ENCODE assay signal across 8 mouse cellular contexts in genomic region chr5:31614339-31615025, GRCm38 (mm10). TPM values are rescaled to one million over a fixed set of nuclear protein-coding genes. Genes with fewer than 3 reads are reported as not detected.
DNase-seq lines count a peak whose midpoint lies in the region; ATAC-seq lines count a peak whose summit lies in the region.

No protein-coding gene starts in this region.

- H3K9ac ChIP-seq in forebrain, embryonic 15.5 days (replicated peaks) = peak overlapping the region; percentile 84
- H3K9ac ChIP-seq in liver, embryonic 15.5 days = peak overlapping the region; percentile 63
- peak overlapping the region; percentile 80 for H3K9ac ChIP-seq in stomach, embryonic 14.5 days (replicated peaks; ENCODE audit: low read depth, low read length)

- no peaks in the 10 kb centered on the region for H3K9me3 ChIP-seq in forebrain, embryonic 15.5 days
- no peaks in the 10 kb centered on the region for H3K9me3 ChIP-seq in liver, embryonic 15.5 days (replicated peaks)
- no peaks in the 10 kb centered on the region for H3K9me3 ChIP-seq in stomach, embryonic 14.5 days (ENCODE audit: control insufficient read depth, low read depth, low read length)

- peak overlapping the region; percentile 82 for H3K27ac ChIP-seq in forebrain, embryonic 15.5 days (replicated peaks)
- H3K27ac ChIP-seq in liver, embryonic 15.5 days (replicated peaks) = peak overlapping the region; percentile 86
- H3K27ac ChIP-seq in stomach, embryonic 14.5 days (ENCODE audit: low read length) = peak overlapping the region; percentile 92; the same call in 1 of the 2 replicates

- peak overlapping the region; percentile 96 for H3K4me3 ChIP-seq in forebrain, embryonic 15.5 days
- H3K4me3 ChIP-seq in liver, embryonic 15.5 days (replicated peaks) = peak overlapping the region; percentile 71
- peak overlapping the region; percentile 74 for H3K4me3 ChIP-seq in stomach, embryonic 14.5 days (ENCODE audit: low read depth, low read length)

- peaks cover 15% of the 10 kb centered on the region for H3K4me1 ChIP-seq in forebrain, embryonic 15.5 days
- H3K4me1 ChIP-seq in liver, embryonic 15.5 days (replicated peaks) = peaks cover 19% of the 10 kb centered on the region
- H3K4me1 ChIP-seq in stomach, embryonic 14.5 days (ENCODE audit: control insufficient read depth, insufficient read depth, low read length) = peaks cover 11% of the 10 kb centered on the region; the same call in 1 of the 2 replicates

- H3K36me3 ChIP-seq in forebrain, embryonic 15.5 days = peaks cover 18% of the 10 kb centered on the region
- H3K36me3 ChIP-seq in liver, embryonic 15.5 days (replicated peaks) = peaks cover 32% of the 10 kb centered on the region
- H3K36me3 ChIP-seq in stomach, embryonic 14.5 days (ENCODE audit: control insufficient read depth, insufficient read depth, low read length) = peaks cover 26% of the 10 kb centered on the region

- peak overlapping the region; percentile 57 for H3K4me2 ChIP-seq in forebrain, embryonic 15.5 days (replicated peaks)
- peak overlapping the region; percentile 64 for H3K4me2 ChIP-seq in liver, embryonic 15.5 days
- peak overlapping the region; percentile 52 for H3K4me2 ChIP-seq in stomach, embryonic 14.5 days (replicated peaks; ENCODE audit: low read depth, low read length)

- WGBS in forebrain, embryonic 15.5 days = 52% methylated on average over 6 of the region's 6 CpGs
- 11% methylated on average over 6 of the region's 6 CpGs for WGBS in liver, embryonic 15.5 days (ENCODE audit: insufficient replicate concordance)
- WGBS in stomach, embryonic 14.5 days = 46% methylated on average over 6 of the region's 6 CpGs

- DNase-seq in 416B (ENCODE audit: low read depth) = peak; percentile 78
- DNase-seq in CD4-positive, CD25-positive, alpha-beta regulatory T cell, adult 2 months (ENCODE audit: low read depth, low spot score) = peak; percentile 70
- DNase-seq in right cerebral cortex, postnatal 25 days = no peak
- no peak for DNase-seq in kidney, postnatal 25 days
- no peak for DNase-seq in Muller cell, postnatal 12 days (ENCODE audit: inconsistent ontology term)

- no peaks in the 10 kb centered on the region for H3K27me3 ChIP-seq in forebrain, embryonic 15.5 days
- H3K27me3 ChIP-seq in liver, embryonic 15.5 days = no peaks in the 10 kb centered on the region
- no peaks in the 10 kb centered on the region for H3K27me3 ChIP-seq in stomach, embryonic 14.5 days (ENCODE audit: control insufficient read depth, insufficient read depth, low read length)

- ATAC-seq in forebrain, embryonic 15.5 days (replicated peaks) = no peak
- ATAC-seq in liver, embryonic 15.5 days (ENCODE audit: insufficient read depth) = no peak
- no peak for ATAC-seq in stomach, embryonic 14.5 days (ENCODE audit: insufficient number of reproducible peaks, insufficient read depth, low FRiP score, low read depth)

RNA-seq across cellular contexts. Expression of gene Mrpl33, which starts 17.7 kb away (rescaled TPM):
- 204 and 220 TPM in 2 replicates for polyA plus RNA-seq in forebrain, embryonic 15.5 days (2015; fragmentation: Nextera tagmentation; extraction: Ambion mirVana)
- 131 and 158 TPM in 2 replicates for polyA plus RNA-seq in liver, embryonic 15.5 days (2015; fragmentation: Nextera tagmentation; extraction: Ambion mirVana)
- polyA plus RNA-seq in stomach, embryonic 14.5 days (2014; fragmentation: Nextera tagmentation; extraction: Ambion mirVana) = 301 and 326 TPM in 2 replicates

Comparison
In these comparisons a context has a peak if more than half of its experiments do, and no peak if none do; other contexts are left out.
1. DNase-seq: peak in 416B (single experiment) and CD4-positive, CD25-positive, alpha-beta regulatory T cell, adult 2 months (single experiment); none in right cerebral cortex, postnatal 25 days (single experiment), kidney, postnatal 25 days (0 of 2) and Muller cell, postnatal 12 days (single experiment).
2. Peak in every context shown above with its lines, with median percentiles within 50 percentile points of each other: H3K27ac ChIP-seq, H3K4me2 ChIP-seq, H3K4me3 ChIP-seq and H3K9ac ChIP-seq.